Mouse (Mus musculus) left cerebral cortex, postnatal 36 days (tissue): ENCODE results near the gene Zfp740. TPM values are rescaled to one million over a fixed set of nuclear protein-coding genes. Genes with fewer than 3 reads are reported as not detected.

Source experiments
- DNase-seq, 2 experiments: peaks; one replicate each; pipeline ENCODE4 v3.0.0; 2021 to 2022; ENCODE audit warnings: low spot score in 2 of 2, mixed read lengths in 1 of 2
- intact Hi-C: fragments of 180-260 bp; cut with DNase I; formaldehyde crosslinking; loops from one replicate; pipeline ENCODE4 v1.15.1; 2025
- total RNA-seq, 2 experiments: library from RNA; stranded (reverse); gene quantifications; 2 replicates each; pipeline ENCODE4 v1.2.3; 2021

The Zfp740 gene
- total RNA-seq, 2 experiments from 2014 or later: 61.0 to 64.0 TPM

- intact Hi-C loops: no loop called here
- DNase-seq: no peak
These were observed 14.2 kb upstream of the Zfp740 start for GRCm38 (mm10) chr15:102188883-102189282.

GRCm38 (mm10) chr15:102191699-102192098 lies 11.3 kb upstream of the Zfp740 start:
- no peak for DNase-seq
- intact Hi-C loops: no loop called here

GRCm38 (mm10) chr15:102192271-102192812 lies 10.7 kb upstream of the Zfp740 start:
- no peak for DNase-seq
- intact Hi-C loops: no loop called here

GRCm38 (mm10) chr15:102192820-102193386 lies 10.1 kb upstream of the Zfp740 start:
- no peak for DNase-seq
- intact Hi-C loops: no loop called here

GRCm38 (mm10) chr15:102193652-102194051 lies 9.4 kb upstream of the Zfp740 start:
- no peak for DNase-seq
- intact Hi-C loops: no loop called here

GRCm38 (mm10) chr15:102194439-102194838 lies 8.6 kb upstream of the Zfp740 start:
- no peak for DNase-seq
- intact Hi-C loops: no loop called here

- DNase-seq: no peak
- intact Hi-C loops: no loop called here
These were observed 7.7 kb upstream of the Zfp740 start for GRCm38 (mm10) chr15:102195373-102195772.

GRCm38 (mm10) chr15:102198841-102199240 lies 4.2 kb upstream of the Zfp740 start:
- DNase-seq: no peak
- intact Hi-C loops: no loop called here

GRCm38 (mm10) chr15:102203835-102204381 lies 859 bp downstream of the Zfp740 start:
- intact Hi-C loops: no loop called here
- DNase-seq: peak; percentile 72 to 81

- no peak for DNase-seq
- intact Hi-C loops: no loop called here
These were observed 1.8 kb downstream of the Zfp740 start, which contains the start of gene Csad for GRCm38 (mm10) chr15:102204674-102205505. Gene Csad, minus strand, starts transcription at chr15:102204724.

- DNase-seq: peak in 1 of 2 experiments; percentile 41
- intact Hi-C loops: no loop called here
These were observed 2.7 kb downstream of the Zfp740 start for GRCm38 (mm10) chr15:102205779-102206178.

- intact Hi-C loops: no loop called here
- no peak for DNase-seq
These were observed 4.3 kb downstream of the Zfp740 start for GRCm38 (mm10) chr15:102207351-102207750.

GRCm38 (mm10) chr15:102208092-102208561 lies 5.1 kb downstream of the Zfp740 start:
- DNase-seq: no peak
- intact Hi-C loops: no loop called here

GRCm38 (mm10) chr15:102209114-102209513 lies 6.1 kb downstream of the Zfp740 start:
- no peak for DNase-seq
- intact Hi-C loops: no loop called here

- intact Hi-C loops: no loop called here
- DNase-seq: no peak
These were observed 7.8 kb downstream of the Zfp740 start for GRCm38 (mm10) chr15:102210816-102211215.

- intact Hi-C loops: no loop called here
- no peak for DNase-seq
These were observed 8.8 kb downstream of the Zfp740 start for GRCm38 (mm10) chr15:102211895-102212294.

- no peak for DNase-seq
- intact Hi-C loops: no loop called here
These were observed 11.1 kb downstream of the Zfp740 start for GRCm38 (mm10) chr15:102214132-102214531.

- no peak for DNase-seq
- intact Hi-C loops: no loop called here
These were observed 12.6 kb downstream of the Zfp740 start for GRCm38 (mm10) chr15:102215624-102216023.

GRCm38 (mm10) chr15:102216459-102217228 lies 13.6 kb downstream of the Zfp740 start:
- intact Hi-C loops: no loop called here
- DNase-seq: no peak

- no peak for DNase-seq
- intact Hi-C loops: no loop called here
These were observed 14.3 kb downstream of the Zfp740 start for GRCm38 (mm10) chr15:102217325-102217724.
